Mouse (Mus musculus) limb, embryonic 14.5 days (tissue): ENCODE data around the gene Bcan. TPM values are rescaled to one million over a fixed set of nuclear protein-coding genes. Genes with fewer than 3 reads are reported as not detected.
A peak's percentile ranks its signal among the peaks of the same experiment; 100 is the strongest.

ENCODE experiments used
- ATAC-seq: fragments of 200-750 bp; cut with Nextera tagmentation; 2 replicates; pipeline ENCODE4 v1.8.0; 2017; ENCODE audit warnings: low read depth, moderate number of reproducible peaks, moderate TSS enrichment; ENCODE audit not compliant: low FRiP score
- DNase-seq: peaks from one replicate; pipeline ENCODE4 v3.0.0-alpha.2; 2015; ENCODE audit warnings: low spot score
- H3K27ac ChIP-seq: fragments of 300-500 bp; sonication (generic); replicated peaks from 2 replicates; pipeline ENCODE4 v1.5.1; 2014; ENCODE audit warnings: low read depth, mild to moderate bottlenecking, low read length, moderate library complexity, mixed read lengths
- H3K27me3 ChIP-seq: fragments of 300-500 bp; sonication (generic); 2 replicates; pipeline ENCODE4 v1.6.1; 2014; ENCODE audit warnings: low read length, mixed read lengths; ENCODE audit not compliant: control insufficient read depth, insufficient read depth
- H3K36me3 ChIP-seq: fragments of 300-500 bp; sonication (generic); 2 replicates; pipeline ENCODE4 v1.6.1; 2014; ENCODE audit warnings: mild to moderate bottlenecking, low read length, moderate library complexity, mixed read lengths; ENCODE audit not compliant: control insufficient read depth, insufficient read depth
- H3K4me1 ChIP-seq: fragments of 300-500 bp; sonication (generic); 2 replicates; pipeline ENCODE4 v1.6.1; 2014; ENCODE audit warnings: antibody characterized with exemption, low read length, mixed read lengths; ENCODE audit not compliant: control insufficient read depth, insufficient read depth
- H3K4me2 ChIP-seq: fragments of 300-500 bp; sonication (generic); replicated peaks from 2 replicates; pipeline ENCODE4 v1.6.1; 2014; ENCODE audit warnings: low read depth, mild to moderate bottlenecking, low read length, moderate library complexity; ENCODE audit not compliant: severe bottlenecking
- H3K4me3 ChIP-seq: fragments of 300-500 bp; sonication (generic); replicated peaks from 2 replicates; pipeline ENCODE4 v1.5.1; 2014; ENCODE audit warnings: low read length
- H3K9ac ChIP-seq: fragments of 300-500 bp; sonication (generic); 2 replicates; pipeline ENCODE4 v1.6.1; 2014; ENCODE audit warnings: mild to moderate bottlenecking, low read depth, low read length, moderate library complexity; ENCODE audit not compliant: severe bottlenecking
- H3K9me3 ChIP-seq: fragments of 300-500 bp; sonication (generic); 2 replicates; pipeline ENCODE4 v1.6.1; 2016; ENCODE audit warnings: low read length; ENCODE audit not compliant: control insufficient read depth
- POLR2A ChIP-seq: fragments of 200-500 bp; IDR thresholded peaks from 2 replicates; pipeline ENCODE4 v1.8.0; 2012; ENCODE audit warnings: inconsistent platforms, mild to moderate bottlenecking, moderate library complexity, borderline replicate concordance; ENCODE audit not compliant: insufficient read depth, insufficient read length; ENCODE audit errors: extremely low read depth
- WGBS: fragments of 180-500 bp; shearing (Covaris S2); extraction: QIAGEN DNeasy Blood & Tissue Kit; methylation state at CpG from one replicate; pipeline ENCODE4 v1.1.7; 2014; 5-methylcytosine and 5-hydroxymethylcytosine counted together
- polyA plus RNA-seq, 2 experiments: library from polyadenylated mRNA; depleted of rRNA in 1 of 2; stranded (reverse) in 1 of 2; unstranded in 1 of 2; fragments of >200 nt; fragmentation: Nextera tagmentation in 1 of 2; extraction: Ambion mirVana in 1 of 2; gene quantifications; 2 replicates each; pipeline versions ENCODE4 v1.2.1 to v1.2.3; 2012 to 2014

Bcan gene
- polyA plus RNA-seq, 2 experiments = 0.39 to 1.6 TPM

DNA sequence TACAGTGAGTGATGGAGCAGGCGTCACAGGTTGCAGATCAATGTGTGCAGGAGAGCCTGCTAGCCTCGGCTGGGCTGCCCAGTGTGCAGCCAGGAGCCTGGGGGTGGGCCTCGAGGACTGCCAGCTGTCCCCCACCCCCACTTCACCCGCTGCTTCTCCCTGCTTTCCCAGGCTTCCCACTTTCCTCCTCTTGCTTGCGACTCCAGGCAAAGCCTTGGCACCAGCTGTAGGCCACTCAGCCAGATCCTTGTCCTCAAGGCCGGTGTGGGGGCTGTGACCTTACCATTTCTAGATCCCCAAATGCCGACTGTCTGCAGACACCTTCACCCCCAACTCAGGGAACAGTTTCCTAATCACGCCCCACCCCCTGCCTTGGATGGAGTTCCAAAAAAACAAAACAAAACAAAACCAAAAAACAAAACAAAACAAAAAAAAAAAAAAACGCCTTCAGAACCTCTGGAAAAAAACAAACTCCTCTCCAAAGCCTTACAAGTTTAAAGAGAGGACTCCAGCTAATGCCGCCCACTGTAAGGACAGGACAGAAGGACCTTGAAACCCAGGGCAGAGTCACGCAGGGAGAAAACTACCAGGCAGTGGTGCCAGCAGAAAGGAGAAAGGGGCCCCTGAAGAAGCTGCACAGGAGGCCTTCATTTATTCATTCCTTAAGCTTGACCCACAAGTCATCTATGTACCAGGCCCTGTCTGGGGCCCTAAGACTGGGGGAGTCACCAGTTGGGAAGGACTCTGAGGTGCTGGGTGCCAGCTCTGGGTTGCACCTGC lies 976 bp upstream of the Bcan start:
- 14% methylated on average over 11 of the region's 11 CpGs for WGBS
- peak overlapping the region; percentile 43 for H3K4me3 ChIP-seq
- H3K9me3 ChIP-seq = no peaks in the 10 kb centered on the region

DNA sequence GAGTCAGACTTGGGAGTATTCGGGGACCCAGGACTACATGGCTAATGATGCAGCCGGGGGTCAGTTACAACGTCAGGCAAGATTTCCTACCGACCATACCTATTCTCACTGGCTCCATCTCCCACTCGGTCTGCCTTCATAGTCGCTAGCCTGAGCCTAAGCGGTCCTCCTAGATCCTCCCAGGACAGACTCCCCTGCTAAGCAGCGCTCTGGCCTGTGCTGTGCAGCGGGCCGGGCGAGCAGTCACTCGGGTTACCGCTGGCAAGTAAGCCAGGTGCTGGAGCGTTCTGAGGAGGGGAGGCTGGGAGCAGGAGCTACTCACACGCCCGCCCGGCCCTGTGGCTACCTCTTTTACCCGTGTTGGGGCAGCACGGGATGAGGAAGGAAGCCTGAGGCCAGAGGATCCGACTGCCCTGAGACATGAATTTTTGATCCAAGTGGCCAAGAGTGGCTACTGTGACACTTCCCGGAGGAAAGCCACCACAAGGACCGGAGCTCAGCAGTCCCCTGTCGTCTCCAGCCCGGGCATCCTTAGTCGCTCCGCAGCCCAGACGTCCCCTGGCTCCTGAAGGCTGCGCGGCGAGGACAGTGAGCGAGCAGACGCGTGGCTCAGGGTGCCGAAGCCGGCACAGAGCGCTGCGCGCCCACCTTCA lies 661 bp downstream of the Bcan start:
- Histone ChIP-seq H3K36me3 (no peaks in the 10 kb centered on the region), H3K9ac (0 out of 2 replicates have a peak overlapping the region, but pooled peaks have one; percentile 44), H3K9me3 (no peaks in the 10 kb centered on the region), H3K4me2 (peak overlapping the region; percentile 70), H3K27ac (no peak overlapping the region), H3K4me1 (peaks cover 8% of the 10 kb centered on the region; the same call in 1 of the 2 replicates), H3K4me3 (peak overlapping the region; percentile 43), H3K27me3 (peaks cover 94% of the 10 kb centered on the region)
- DNase-seq (no peak), ATAC-seq (no peak)
- 1% methylated on average over 38 of the region's 38 CpGs for WGBS
- TF ChIP-seq POLR2A = no peak

More for the DNA sequence above, 976 bp upstream of the Bcan start:
- no peak for TF ChIP-seq POLR2A
- no peak for DNase-seq
- H3K36me3 ChIP-seq = no peaks in the 10 kb centered on the region
- H3K4me1 ChIP-seq = peaks cover 8% of the 10 kb centered on the region; the same call in 1 of the 2 replicates
- no peak for ATAC-seq
- no peak overlapping the region for H3K9ac ChIP-seq
- H3K27me3 ChIP-seq = peaks cover 81% of the 10 kb centered on the region
- H3K4me2 ChIP-seq = no peak overlapping the region; the same call in 1 of the 2 replicates
- no peak overlapping the region for H3K27ac ChIP-seq

GRCm38 (mm10) chr3:87998747-87999146 lies 1.3 kb downstream of the Bcan start:
- H3K36me3 ChIP-seq = no peaks in the 10 kb centered on the region
- H3K4me1 ChIP-seq = peaks cover 8% of the 10 kb centered on the region; the same call in 1 of the 2 replicates
- no peak overlapping the region for H3K4me2 ChIP-seq
- H3K9ac ChIP-seq = no peak overlapping the region
- peaks cover 99% of the 10 kb centered on the region for H3K27me3 ChIP-seq
- no peak for TF ChIP-seq POLR2A
- DNase-seq (no peak), ATAC-seq (no peak)
- H3K4me3 ChIP-seq = no peak overlapping the region
- H3K9me3 ChIP-seq = no peaks in the 10 kb centered on the region
- 0% methylated on average over 7 of the region's 7 CpGs for WGBS
- no peak overlapping the region for H3K27ac ChIP-seq

DNA sequence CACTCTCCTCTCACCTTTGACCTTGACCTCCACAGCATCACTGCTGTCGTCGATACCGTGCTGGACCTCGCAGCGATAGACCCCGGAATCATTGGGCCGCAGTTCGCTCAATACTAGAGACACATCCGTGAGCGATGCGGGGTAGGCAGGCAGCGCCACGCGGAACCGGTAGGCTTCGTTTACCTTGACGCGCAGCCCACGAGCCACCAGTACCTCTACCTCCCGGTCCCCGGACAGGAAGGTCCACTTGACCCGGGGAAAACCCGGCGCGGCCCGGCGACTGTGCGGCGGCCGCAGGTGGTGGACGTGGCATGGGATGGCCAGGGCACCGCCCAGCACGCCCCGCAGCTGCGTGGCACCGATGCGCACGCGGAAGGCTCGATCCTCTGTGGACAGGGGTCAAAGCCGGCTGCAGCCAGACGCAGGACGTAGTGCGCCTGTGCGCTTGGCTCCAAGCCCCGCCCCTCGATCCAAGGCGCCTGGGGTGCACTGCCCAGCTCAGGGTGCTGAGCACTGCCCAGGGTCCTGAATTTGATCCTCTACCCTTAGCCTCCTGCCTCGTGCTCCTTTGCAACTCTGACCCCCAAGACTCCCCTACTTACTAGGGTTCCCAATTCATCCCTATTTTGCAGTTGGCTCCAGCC lies 2.9 kb downstream of the Bcan start:
- TF ChIP-seq POLR2A = no peak
- ATAC-seq (no peak), DNase-seq (no peak)
- WGBS = 2% methylated on average over 48 of the region's 49 CpGs
- Histone ChIP-seq H3K4me2 (peak overlapping the region; percentile 43), H3K27ac (no peak overlapping the region), H3K4me3 (peak overlapping the region; percentile 31), H3K4me1 (peaks cover 8% of the 10 kb centered on the region; the same call in 1 of the 2 replicates), H3K9ac (no peak overlapping the region), H3K9me3 (no peaks in the 10 kb centered on the region), H3K36me3 (no peaks in the 10 kb centered on the region), H3K27me3 (peaks cover 97% of the 10 kb centered on the region)

DNA sequence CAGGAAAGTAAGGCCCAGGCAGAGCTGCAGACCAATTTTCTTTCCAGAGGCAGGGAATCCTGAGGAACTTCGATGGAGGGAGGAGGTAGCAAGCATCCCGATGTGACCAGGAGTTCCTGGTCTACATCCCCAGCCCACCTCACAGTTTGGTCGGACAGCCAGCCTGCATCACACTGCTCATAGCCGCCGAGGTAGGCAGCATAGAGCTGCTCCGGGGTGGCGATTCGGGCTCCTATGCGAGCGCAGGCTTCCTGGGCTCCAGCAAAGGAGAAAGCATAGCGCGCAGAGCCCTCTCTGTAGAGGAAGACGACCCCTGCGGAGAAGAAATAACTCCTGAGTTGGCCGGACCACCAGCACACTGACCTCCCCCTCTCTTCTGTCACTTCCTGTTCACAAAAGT lies 3.6 kb downstream of the Bcan start:
- Histone ChIP-seq H3K9ac (no peak overlapping the region), H3K4me1 (peaks cover 8% of the 10 kb centered on the region; the same call in 1 of the 2 replicates), H3K36me3 (no peaks in the 10 kb centered on the region), H3K9me3 (no peaks in the 10 kb centered on the region), H3K27ac (no peak overlapping the region), H3K27me3 (peaks cover 93% of the 10 kb centered on the region), H3K4me3 (no peak overlapping the region), H3K4me2 (no peak overlapping the region)
- no peak for DNase-seq
- no peak for ATAC-seq
- no peak for TF ChIP-seq POLR2A
- 3% methylated on average over 15 of the region's 15 CpGs for WGBS
